Mouse (Mus musculus) cerebellum, adult 9-10 months (tissue): Measurements from ENCODE around the gene Zfp579.
A peak's percentile ranks its signal among the peaks of the same experiment; 100 is the strongest.

Experiments
- DNase-seq: peaks from one replicate; pipeline ENCODE4 v3.0.0; 2022

Zfp579 gene

DNA sequence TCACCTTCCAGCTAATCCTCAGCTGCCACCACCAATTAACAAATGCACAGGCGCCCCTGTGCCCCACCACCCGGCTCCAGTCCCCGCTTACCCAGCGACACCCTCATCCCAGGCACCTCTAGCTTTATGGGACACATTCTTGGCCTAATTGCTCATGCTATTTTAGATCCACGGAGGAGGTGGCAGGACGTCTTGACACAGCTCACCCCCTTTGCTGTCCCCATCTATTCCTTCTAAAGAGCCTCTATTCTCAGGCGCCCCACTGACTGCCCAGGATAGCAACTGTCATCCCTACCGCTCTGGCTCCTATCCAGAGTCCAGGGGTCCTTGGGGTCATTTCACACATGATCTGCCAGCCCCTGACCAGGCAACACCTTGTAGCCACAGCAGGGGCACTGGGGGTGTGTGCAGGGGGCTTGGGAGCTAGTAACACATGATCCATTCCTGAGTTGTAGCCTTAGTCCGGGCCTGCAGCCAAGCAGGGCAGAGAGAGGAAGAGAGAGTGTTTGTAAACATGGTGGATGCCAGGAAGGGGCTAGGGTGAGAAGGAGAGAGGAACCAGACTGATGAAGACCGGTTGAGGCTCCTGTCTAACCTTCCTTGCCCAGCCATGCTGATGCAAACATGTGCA lies 42.0 kb downstream of the Zfp579 start:
- no peak for DNase-seq

DNA sequence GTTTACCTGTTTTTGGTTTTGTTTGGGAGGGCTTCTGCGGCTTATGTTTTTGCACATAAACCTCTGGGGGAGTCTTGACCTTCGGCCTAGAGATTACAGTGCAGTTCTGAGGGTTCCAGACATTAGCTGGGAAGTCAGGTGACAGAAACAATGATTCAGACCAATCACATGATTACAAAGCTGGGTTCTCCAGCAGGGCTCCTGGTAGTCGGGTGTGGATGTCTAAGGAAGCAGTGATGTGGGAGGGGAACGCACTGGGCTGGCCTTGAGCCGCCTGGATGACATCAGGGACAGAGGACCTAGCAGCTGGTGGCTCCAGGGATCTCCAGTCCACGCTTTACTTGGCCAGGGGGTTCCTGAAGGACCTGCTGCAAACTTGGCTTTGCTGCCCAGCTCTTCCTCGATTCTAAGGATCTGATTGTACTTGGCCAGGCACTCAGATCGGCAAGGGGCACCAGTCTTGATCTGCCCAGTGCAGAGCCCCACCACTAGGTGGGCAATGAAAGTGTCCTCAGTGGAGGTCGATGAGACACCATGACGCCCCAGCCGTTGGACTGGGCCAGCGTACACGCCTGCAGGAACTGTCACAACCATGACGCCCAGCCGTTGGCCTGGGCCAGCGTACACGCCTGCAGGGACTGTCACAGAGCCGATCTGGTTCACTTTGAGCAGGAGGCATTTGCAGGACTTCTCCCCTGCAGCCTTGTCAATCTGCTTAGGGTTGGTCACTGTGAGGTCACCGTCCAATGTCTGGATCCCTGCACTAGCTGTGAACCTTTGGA lies 45.2 kb downstream of the Zfp579 start:
- DNase-seq = no peak

DNA sequence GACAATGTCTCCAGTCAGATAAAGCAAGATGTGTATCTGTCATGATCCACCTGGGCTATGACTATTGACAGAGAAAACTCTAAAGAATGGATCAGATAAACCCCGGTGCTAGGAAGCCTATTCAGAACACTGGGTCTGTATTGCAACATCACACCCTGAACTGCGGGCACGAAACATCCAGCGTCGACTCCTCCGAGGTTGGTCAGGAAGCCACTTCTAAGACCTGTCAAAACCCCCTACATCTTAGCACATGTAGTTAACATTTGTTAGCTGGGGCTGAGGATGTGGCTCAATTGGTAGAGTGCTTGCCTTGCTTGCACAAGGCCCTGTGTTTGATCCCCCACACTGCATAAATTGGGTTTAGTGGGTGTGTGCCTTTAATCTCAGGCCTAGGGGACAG lies 47.6 kb downstream of the Zfp579 start:
- DNase-seq = no peak

DNA sequence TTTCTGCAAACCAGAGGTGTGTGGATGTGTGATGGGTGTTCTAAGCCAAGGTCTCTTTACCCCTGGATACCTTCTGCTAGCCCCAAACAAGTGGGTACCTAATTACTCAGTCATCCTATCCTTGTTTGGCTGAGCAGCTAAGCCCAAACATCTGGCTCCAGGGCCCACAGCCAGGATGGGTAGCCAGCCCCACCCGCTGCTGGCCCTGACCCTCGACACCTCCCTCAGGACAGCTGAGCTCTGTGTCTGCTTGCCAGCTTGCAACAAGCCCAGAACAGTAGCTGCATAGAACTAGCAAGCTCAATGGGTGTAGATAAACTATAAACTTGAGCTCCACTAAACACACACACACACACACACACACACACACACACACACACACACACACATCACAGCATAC lies 48.1 kb downstream of the Zfp579 start:
- no peak for DNase-seq

DNA sequence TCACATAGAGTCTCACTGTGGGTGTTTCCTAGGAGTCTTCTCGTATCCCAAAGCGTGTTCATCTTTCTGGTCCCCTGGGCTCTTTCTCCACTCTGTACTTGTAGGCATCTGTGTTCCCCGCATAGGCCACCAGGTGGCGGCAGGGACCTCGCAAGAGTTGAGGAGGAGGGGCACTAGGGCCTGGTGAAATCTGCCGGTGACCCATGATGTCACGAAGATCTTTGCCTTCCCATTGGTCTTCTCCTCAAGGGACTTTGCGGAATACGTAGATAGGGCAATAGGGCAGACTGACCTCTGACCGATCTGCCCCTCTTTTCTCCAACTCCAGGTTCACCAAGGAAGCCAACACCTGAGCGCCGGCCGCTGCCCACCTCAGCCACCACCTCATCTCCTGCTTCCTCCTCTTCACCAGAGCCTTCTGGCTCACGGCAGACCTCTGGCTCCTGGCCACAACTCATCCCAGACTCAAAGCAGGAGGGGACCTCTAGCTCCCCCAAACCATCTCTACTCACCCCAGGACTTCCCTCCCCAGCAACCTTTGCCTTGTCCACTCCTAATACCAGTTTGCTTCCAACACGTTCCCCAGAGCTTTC lies 52.6 kb downstream of the Zfp579 start:
- peak; percentile 99 for DNase-seq

DNA sequence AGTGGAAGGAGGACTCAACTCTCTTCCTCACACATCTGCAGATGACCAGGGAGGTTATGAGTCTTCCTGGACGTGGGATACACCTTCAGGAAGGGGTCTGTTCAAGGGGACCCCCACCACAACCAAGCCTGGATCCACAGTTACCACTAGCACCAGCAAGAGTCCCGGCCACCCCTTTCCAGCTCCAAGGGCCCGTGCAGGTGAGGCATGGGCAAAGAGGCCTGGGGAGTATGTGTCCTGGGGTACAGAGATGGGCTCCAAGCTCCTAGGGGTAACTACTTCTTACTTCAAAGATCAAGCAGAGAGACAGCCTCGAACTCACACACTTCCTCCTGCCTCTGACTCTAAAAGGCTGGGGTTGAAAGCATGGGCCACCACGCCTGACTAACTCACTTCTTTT lies 53.3 kb downstream of the Zfp579 start:
- no peak for DNase-seq

DNA sequence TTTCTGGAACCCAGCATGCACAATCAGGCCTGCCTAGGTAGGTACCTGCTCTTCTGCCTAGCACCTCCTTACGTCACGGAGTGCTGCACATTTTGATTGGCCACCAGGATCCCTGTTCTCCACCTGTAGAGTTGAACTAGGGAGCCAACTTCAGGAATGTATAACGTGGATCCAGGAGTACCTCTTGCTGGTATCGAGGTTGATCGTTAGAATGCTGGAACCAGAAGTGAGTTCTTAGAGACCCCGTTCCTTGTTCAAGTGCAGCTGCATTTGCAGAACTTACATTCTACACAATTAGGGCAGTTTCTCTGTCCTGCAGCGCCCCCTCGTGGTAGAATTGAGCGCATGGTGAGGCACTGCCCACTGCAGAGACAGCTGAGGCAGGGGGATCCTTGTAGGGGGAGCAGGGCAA lies 55.9 kb downstream of the Zfp579 start:
- peak; percentile 88 for DNase-seq

DNA sequence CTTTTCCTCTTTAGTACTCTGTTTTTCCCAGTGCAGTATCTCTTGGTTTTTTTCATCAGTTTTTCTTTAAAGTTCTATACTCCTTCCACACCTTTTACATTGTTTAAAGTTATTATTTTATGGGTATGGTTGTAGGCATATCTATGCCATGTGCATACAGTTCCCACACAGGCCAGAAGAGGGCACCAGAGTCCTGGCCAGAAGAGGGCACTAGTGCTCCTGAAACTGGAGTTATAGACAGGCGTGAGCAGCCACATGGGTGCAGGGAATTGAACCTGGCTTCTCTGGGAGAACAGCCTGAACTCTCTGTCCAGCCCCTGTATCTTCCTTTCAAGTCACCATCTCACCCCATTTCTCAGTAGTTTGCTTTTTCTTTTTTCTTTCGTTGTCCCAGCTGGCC lies 57.5 kb downstream of the Zfp579 start:
- DNase-seq = peak; percentile 73

DNA sequence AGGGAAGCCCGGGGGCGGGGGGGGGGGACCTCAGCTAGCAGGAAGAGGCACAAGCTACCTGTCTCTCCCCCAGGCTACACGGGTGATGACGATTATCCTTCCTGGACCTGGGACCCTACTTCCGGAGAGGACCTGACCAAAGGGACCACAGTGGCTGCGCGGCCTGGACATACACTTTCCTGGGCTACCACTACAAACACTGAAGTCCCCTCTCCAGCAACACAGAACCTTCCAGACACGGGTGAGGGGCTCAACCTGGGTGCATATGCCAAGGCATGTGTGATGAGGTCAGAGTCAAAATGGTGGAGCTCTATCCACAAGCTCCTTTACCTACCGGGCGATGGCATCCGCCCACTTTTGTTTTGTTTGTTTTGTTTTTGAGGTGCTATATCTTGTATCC lies 58.6 kb downstream of the Zfp579 start:
- no peak for DNase-seq

DNA sequence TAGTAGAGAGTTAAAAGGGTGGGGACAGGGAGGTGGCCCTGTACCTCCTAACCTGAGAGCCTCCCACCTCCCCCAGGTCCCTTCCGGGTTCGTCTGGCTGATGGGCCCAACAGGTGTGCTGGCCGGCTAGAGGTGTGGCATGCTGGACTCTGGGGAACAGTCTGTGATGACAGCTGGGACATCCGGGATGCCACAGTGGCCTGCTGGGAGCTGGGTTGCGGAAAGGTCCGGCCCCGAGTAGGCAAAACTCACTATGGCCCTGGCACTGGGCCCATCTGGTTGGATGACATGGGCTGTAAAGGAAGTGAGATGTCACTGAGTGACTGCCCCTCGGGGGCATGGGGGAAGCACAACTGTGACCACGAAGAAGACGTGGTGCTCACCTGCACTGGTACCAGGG lies 59.1 kb downstream of the Zfp579 start:
- no peak for DNase-seq

DNA sequence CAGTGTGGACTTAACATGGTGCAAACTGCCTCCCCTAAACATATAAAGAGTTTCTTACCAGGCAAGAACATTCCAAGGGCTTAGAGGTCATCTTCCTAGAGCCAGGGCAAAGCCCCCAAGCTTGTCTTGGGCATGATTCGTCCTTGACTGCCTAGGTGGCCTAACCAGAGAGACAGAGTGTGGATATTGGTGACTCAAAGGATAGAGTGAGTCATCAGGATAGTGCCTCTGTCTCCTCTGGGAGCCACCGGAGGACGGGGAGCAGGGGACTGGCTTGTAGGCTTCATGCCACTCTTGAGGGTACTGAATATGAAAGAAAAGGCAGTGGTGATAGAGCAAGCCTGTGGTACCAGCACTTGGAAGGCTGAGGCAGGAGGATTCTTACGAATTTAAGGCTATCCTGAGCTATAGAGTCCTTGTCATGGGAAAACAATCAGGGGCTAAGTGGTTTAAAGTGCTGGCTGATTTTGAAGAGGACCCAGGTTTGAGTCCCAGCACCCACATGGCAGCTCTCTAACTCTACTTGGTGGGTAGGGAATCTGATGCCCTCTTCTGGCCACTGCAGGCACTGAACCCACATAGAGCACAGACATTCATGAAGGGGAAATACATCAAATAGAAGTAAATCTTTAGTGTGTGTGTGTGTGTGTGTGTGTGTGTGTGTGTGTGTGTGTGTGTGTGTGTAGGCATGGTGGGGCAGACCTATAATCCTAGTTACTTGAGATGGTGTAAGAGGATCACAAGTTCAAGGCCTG lies 61.6 kb downstream of the Zfp579 start:
- no peak for DNase-seq
